Mouse (Mus musculus) layer of hippocampus, adult 9-10 months (tissue): ENCODE measurements around the gene Fnbp1.

Experiments
- DNase-seq: peaks from one replicate; pipeline ENCODE4 v3.0.0; 2022; ENCODE audit warnings: low spot score

The Fnbp1 gene

GRCm38 (mm10) chr2:31067059-31067595, 74.7 kb downstream of the Fnbp1 start:
- no peak for DNase-seq

- DNase-seq: no peak
Measured at GRCm38 (mm10) chr2:31066019-31066789, 75.6 kb downstream of the Fnbp1 start.

GRCm38 (mm10) chr2:31061868-31062628, 79.8 kb downstream of the Fnbp1 start:
- DNase-seq: no peak

GRCm38 (mm10) chr2:31060787-31061730, 80.7 kb downstream of the Fnbp1 start:
- no peak for DNase-seq

- DNase-seq: no peak
Measured at GRCm38 (mm10) chr2:31060271-31060670, 81.5 kb downstream of the Fnbp1 start.

- DNase-seq: no peak
Measured at GRCm38 (mm10) chr2:31058443-31058842, 83.4 kb downstream of the Fnbp1 start.

GRCm38 (mm10) chr2:31057549-31058177, 84.1 kb downstream of the Fnbp1 start:
- DNase-seq: no peak

GRCm38 (mm10) chr2:31056070-31056469, 85.7 kb downstream of the Fnbp1 start:
- no peak for DNase-seq

GRCm38 (mm10) chr2:31053851-31054340, 87.9 kb downstream of the Fnbp1 start:
- DNase-seq: no peak

- DNase-seq: no peak
Measured at GRCm38 (mm10) chr2:31053426-31053825, 88.4 kb downstream of the Fnbp1 start.

GRCm38 (mm10) chr2:31052441-31052840, 89.4 kb downstream of the Fnbp1 start:
- no peak for DNase-seq

GRCm38 (mm10) chr2:31048037-31048436, 93.8 kb downstream of the Fnbp1 start:
- DNase-seq: no peak

GRCm38 (mm10) chr2:31043856-31044255, 98.0 kb downstream of the Fnbp1 start:
- no peak for DNase-seq

GRCm38 (mm10) chr2:31042881-31043280, 98.9 kb downstream of the Fnbp1 start:
- DNase-seq: no peak

GRCm38 (mm10) chr2:31041386-31041785, 100.4 kb downstream of the Fnbp1 start:
- DNase-seq: no peak

- no peak for DNase-seq
Measured at GRCm38 (mm10) chr2:31040487-31040886, 101.3 kb downstream of the Fnbp1 start.

GRCm38 (mm10) chr2:31040043-31040442, 101.8 kb downstream of the Fnbp1 start:
- DNase-seq: no peak

- DNase-seq: no peak
Measured at GRCm38 (mm10) chr2:31036811-31037210, 105.0 kb downstream of the Fnbp1 start.

GRCm38 (mm10) chr2:31031972-31032371, 109.8 kb downstream of the Fnbp1 start:
- DNase-seq: no peak

- DNase-seq: no peak
Measured at GRCm38 (mm10) chr2:31026642-31027041, 115.2 kb downstream of the Fnbp1 start.

- no peak for DNase-seq
Measured at GRCm38 (mm10) chr2:31025458-31025857, 116.3 kb downstream of the Fnbp1 start.
